Mouse (Mus musculus) monocyte, adult 2 months (primary cell): ENCODE results near the gene Syt2.

Source experiments
- DNase-seq, 2 experiments: peaks; one replicate each; pipeline ENCODE4 v3.0.0; 2022; ENCODE audit warnings: low spot score in 2 of 2, low read depth in 1 of 2

Gene Syt2

GRCm38 (mm10) chr1:134741433-134741832 is 95.0 kb downstream of the Syt2 start:
- no peak for DNase-seq

- no peak for DNase-seq
Measured at GRCm38 (mm10) chr1:134741946-134742661, 95.6 kb downstream of the Syt2 start.

GRCm38 (mm10) chr1:134745648-134746047 is 99.2 kb downstream of the Syt2 start:
- DNase-seq = no peak

GRCm38 (mm10) chr1:134747236-134748174 is 101.0 kb downstream of the Syt2 start:
- DNase-seq = peak; percentile 52 to 64

GRCm38 (mm10) chr1:134749889-134750288 is 103.4 kb downstream of the Syt2 start:
- DNase-seq = no peak

GRCm38 (mm10) chr1:134752447-134752846 is 106.0 kb downstream of the Syt2 start:
- no peak for DNase-seq

- DNase-seq = no peak
Measured at GRCm38 (mm10) chr1:134753751-134754630, 107.5 kb downstream of the Syt2 start.

GRCm38 (mm10) chr1:134754818-134755217 is 108.3 kb downstream of the Syt2 start:
- DNase-seq = no peak

GRCm38 (mm10) chr1:134755548-134756189 is 109.2 kb downstream of the Syt2 start:
- no peak for DNase-seq

- no peak for DNase-seq
Measured at GRCm38 (mm10) chr1:134756190-134756873, 109.9 kb downstream of the Syt2 start.

- DNase-seq = no peak
Measured at GRCm38 (mm10) chr1:134757230-134757629, 110.8 kb downstream of the Syt2 start.

- DNase-seq = no peak
Measured at GRCm38 (mm10) chr1:134759133-134759532, 112.7 kb downstream of the Syt2 start.

- DNase-seq = no peak
Measured at GRCm38 (mm10) chr1:134760642-134761041, 114.2 kb downstream of the Syt2 start.

GRCm38 (mm10) chr1:134761534-134761933 is 115.1 kb downstream of the Syt2 start:
- DNase-seq = no peak

- no peak for DNase-seq
Measured at GRCm38 (mm10) chr1:134763250-134763649, 116.8 kb downstream of the Syt2 start.

GRCm38 (mm10) chr1:134763776-134764438 is 117.4 kb downstream of the Syt2 start:
- DNase-seq = no peak

GRCm38 (mm10) chr1:134764831-134765458 is 118.5 kb downstream of the Syt2 start:
- no peak for DNase-seq

GRCm38 (mm10) chr1:134766448-134766847 is 120.0 kb downstream of the Syt2 start:
- no peak for DNase-seq

GRCm38 (mm10) chr1:134770312-134770711 is 123.8 kb downstream of the Syt2 start:
- no peak for DNase-seq
